Mouse (Mus musculus) frontal cortex, postnatal 25 days (tissue): Measurements from ENCODE around the gene Chrna7.

ENCODE experiments used
- DNase-seq, 2 experiments: peaks; one replicate each; pipeline ENCODE4 v3.0.0; 2022; ENCODE audit warnings: low spot score in 2 of 2

The Chrna7 gene

DNA sequence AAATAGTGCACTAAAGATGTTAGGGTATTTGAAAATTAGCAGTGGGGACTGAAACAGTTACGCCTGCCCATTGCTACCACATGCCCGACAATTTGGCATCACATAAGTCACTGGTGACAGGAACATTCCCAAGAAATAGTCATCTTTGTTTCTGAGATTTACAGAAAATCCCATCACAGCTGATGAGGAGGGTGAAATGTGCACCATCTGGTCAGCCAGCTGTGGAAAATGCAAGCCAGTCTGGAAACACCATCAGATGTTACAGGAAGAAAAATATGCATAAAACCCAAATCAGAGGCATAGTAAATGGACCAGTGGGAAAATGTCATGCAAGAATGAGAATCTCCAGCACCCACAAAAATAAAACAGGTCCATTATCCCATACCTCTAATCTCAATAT lies 151.4 kb downstream of the Chrna7 start:
- DNase-seq = no peak
